11 mouse cellular contexts compared by ENCODE assay signal in the genomic region with DNA sequence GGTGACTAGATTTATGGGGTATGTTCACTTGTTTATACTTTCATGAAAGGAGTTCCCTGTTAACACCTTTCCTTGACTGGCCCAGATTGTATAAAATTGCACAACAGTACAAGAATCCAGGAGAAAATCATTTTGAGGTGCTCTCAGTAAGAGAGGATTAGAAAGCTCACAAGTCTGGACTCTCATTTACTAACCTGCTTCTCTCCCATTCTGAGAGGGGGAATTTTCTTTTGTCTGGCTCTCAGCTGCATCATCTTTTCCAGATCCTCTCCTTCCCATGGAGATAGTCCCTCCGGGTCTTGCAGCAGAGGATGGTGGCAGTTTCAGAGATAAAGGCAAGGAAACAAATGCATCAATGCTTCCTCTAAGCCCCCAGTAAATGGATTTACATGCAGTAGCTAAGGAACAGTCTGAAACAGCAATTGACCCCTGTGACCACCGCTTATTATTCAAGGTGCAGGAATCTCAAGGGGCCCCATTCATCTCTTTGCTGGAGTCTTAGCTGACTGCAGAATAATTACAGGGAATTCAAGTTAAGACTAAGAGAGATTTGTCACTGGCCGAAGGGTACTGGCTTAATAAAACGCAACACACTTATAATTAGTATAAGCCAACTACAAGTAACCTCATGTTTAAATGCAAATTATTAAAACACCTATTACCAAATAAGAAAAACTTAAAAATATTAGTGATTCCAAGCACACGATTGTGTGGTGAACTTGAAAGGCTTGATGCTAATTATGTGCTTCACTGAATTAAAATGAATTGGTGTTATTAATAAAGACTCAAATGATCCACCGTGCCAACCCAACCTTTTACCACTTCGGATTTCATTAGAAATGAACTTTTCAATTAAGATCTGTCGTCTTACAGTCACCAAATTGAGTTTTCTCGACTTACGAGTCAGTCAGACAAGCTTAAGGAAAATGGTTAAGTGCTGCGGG.
A peak's percentile ranks its signal among the peaks of the same experiment; 100 is the strongest.
DNase-seq lines count a peak whose midpoint lies in the region; ATAC-seq lines count a peak whose summit lies in the region.
"Had no signal": no experiment of that assay in that cellular context is flagged by ENCODE, and none has a peak within 500 bp of the region (broad histone marks: within the 10 kb centered on the region; RNA-seq: fewer than 3 reads in every experiment).

No protein-coding gene starts in this region.

- H3K27ac ChIP-seq in embryonic facial prominence, embryonic 10.5 days (replicated peaks), result no peak overlapping the region
- H3K27ac ChIP-seq in forebrain, embryonic 15.5 days (replicated peaks), result no peak overlapping the region
- H3K27ac ChIP-seq in midbrain, embryonic 11.5 days (ENCODE audit: low read depth, low read length), result peak overlapping the region; percentile 4; the same call in 1 of the 2 replicates
- no peak overlapping the region for H3K27ac ChIP-seq in neural tube, embryonic 15.5 days (replicated peaks)
- H3K27ac ChIP-seq: limb, embryonic 13.5 days; lung, embryonic 15.5 days had no signal

- H3K4me3 ChIP-seq in embryonic facial prominence, embryonic 10.5 days, result no peak overlapping the region
- no peak overlapping the region for H3K4me3 ChIP-seq in forebrain, embryonic 15.5 days
- no peak overlapping the region for H3K4me3 ChIP-seq in midbrain, embryonic 11.5 days (ENCODE audit: low read depth, low read length)
- no peak overlapping the region for H3K4me3 ChIP-seq in neural tube, embryonic 15.5 days (replicated peaks)
- H3K4me3 ChIP-seq: limb, embryonic 13.5 days; lung, embryonic 15.5 days had no signal

- no peaks in the 10 kb centered on the region for H3K36me3 ChIP-seq in embryonic facial prominence, embryonic 10.5 days (replicated peaks)
- H3K36me3 ChIP-seq in forebrain, embryonic 15.5 days, result no peaks in the 10 kb centered on the region
- no peaks in the 10 kb centered on the region for H3K36me3 ChIP-seq in midbrain, embryonic 11.5 days (ENCODE audit: control insufficient read depth, insufficient read depth, low read length)
- H3K36me3 ChIP-seq in neural tube, embryonic 15.5 days, result no peaks in the 10 kb centered on the region
- H3K36me3 ChIP-seq: limb, embryonic 13.5 days; lung, embryonic 15.5 days had no signal

- no peak overlapping the region for H3K9ac ChIP-seq in forebrain, embryonic 15.5 days (replicated peaks)
- no peak overlapping the region for H3K9ac ChIP-seq in midbrain, embryonic 11.5 days (ENCODE audit: low read length)
- H3K9ac ChIP-seq in neural tube, embryonic 15.5 days (replicated peaks), result 0 out of 2 replicates have a peak overlapping the region, but pooled peaks have one; percentile 10
- H3K9ac ChIP-seq: limb, embryonic 13.5 days; lung, embryonic 15.5 days had no signal

- no peaks in the 10 kb centered on the region for H3K27me3 ChIP-seq in embryonic facial prominence, embryonic 10.5 days (replicated peaks; ENCODE audit: low read depth, poor library complexity, severe bottlenecking)
- H3K27me3 ChIP-seq in forebrain, embryonic 15.5 days, result no peaks in the 10 kb centered on the region
- H3K27me3 ChIP-seq in midbrain, embryonic 11.5 days (ENCODE audit: control insufficient read depth, insufficient read depth, low read length), result no peaks in the 10 kb centered on the region
- H3K27me3 ChIP-seq in neural tube, embryonic 15.5 days (replicated peaks), result no peaks in the 10 kb centered on the region
- H3K27me3 ChIP-seq: limb, embryonic 13.5 days; lung, embryonic 15.5 days had no signal

- peaks cover 10% of the 10 kb centered on the region for H3K4me1 ChIP-seq in embryonic facial prominence, embryonic 10.5 days
- peaks cover 9% of the 10 kb centered on the region; the same call in 1 of the 2 replicates for H3K4me1 ChIP-seq in forebrain, embryonic 15.5 days
- peaks cover 9% of the 10 kb centered on the region for H3K4me1 ChIP-seq in midbrain, embryonic 11.5 days (ENCODE audit: control insufficient read depth, insufficient read depth, low read length)
- H3K4me1 ChIP-seq in neural tube, embryonic 15.5 days, result peaks cover 5% of the 10 kb centered on the region
- H3K4me1 ChIP-seq: limb, embryonic 13.5 days; lung, embryonic 15.5 days had no signal

- H3K4me2 ChIP-seq in forebrain, embryonic 15.5 days (replicated peaks), result no peak overlapping the region
- H3K4me2 ChIP-seq in midbrain, embryonic 11.5 days, result peak overlapping the region; percentile 17; the same call in 1 of the 2 replicates
- no peak overlapping the region for H3K4me2 ChIP-seq in neural tube, embryonic 15.5 days
- H3K4me2 ChIP-seq: limb, embryonic 13.5 days; lung, embryonic 15.5 days had no signal

- WGBS in embryonic facial prominence, embryonic 10.5 days, result 44% methylated on average over 11 of the region's 11 CpGs
- WGBS in forebrain, embryonic 15.5 days, result 5% methylated on average over 11 of the region's 11 CpGs
- 20% methylated on average over 11 of the region's 11 CpGs for WGBS in midbrain, embryonic 11.5 days
- WGBS in neural tube, embryonic 15.5 days, result 29% methylated on average over 11 of the region's 11 CpGs

- no peaks in the 10 kb centered on the region for H3K9me3 ChIP-seq in embryonic facial prominence, embryonic 10.5 days
- no peaks in the 10 kb centered on the region for H3K9me3 ChIP-seq in forebrain, embryonic 15.5 days
- no peaks in the 10 kb centered on the region for H3K9me3 ChIP-seq in midbrain, embryonic 11.5 days (ENCODE audit: control insufficient read depth, low read length)
- H3K9me3 ChIP-seq in neural tube, embryonic 15.5 days (replicated peaks), result no peaks in the 10 kb centered on the region
- H3K9me3 ChIP-seq: limb, embryonic 13.5 days; lung, embryonic 15.5 days had no signal

- peak; percentile 18 for DNase-seq in embryonic facial prominence, embryonic 10.5 days (ENCODE audit: low spot score)
- peak; percentile 91 for DNase-seq in midbrain, embryonic 11.5 days (ENCODE audit: low spot score, missing footprints)
- DNase-seq in kidney, adult 8-10 months, result no peak
- no peak for DNase-seq in cerebellum, adult 8-10 months
- DNase-seq in lung, postnatal 4 days, result no peak
- DNase-seq: kidney, postnatal 36 days had no signal

- 0 out of 2 replicates have a peak, but pooled peaks have one; percentile 53 for ATAC-seq in forebrain, embryonic 15.5 days (replicated peaks)
- ATAC-seq in midbrain, embryonic 11.5 days (ENCODE audit: low FRiP score), result peak; percentile 89
- ATAC-seq in neural tube, embryonic 15.5 days (ENCODE audit: low FRiP score), result no peak
- ATAC-seq: intestine, embryonic 16.5 days had no signal

Comparison
In these comparisons a context has a peak if more than half of its experiments do, and no peak if none do; other contexts are left out.
1. DNase-seq: peak in embryonic facial prominence, embryonic 10.5 days (single experiment) and midbrain, embryonic 11.5 days (single experiment); none in kidney, adult 8-10 months (0 of 2), cerebellum, adult 8-10 months (single experiment) and lung, postnatal 4 days (0 of 2).